Mouse (Mus musculus) olfactory bulb, adult 2 months (tissue): ENCODE results near the gene Deaf1.

Experiments
- CTCF ChIP-seq: fragments of 200-500 bp; IDR thresholded peaks from 2 replicates; pipeline ENCODE4 v1.5.1; 2012; ENCODE audit warnings: low read depth, mild to moderate bottlenecking, low read length, moderate library complexity; ENCODE audit not compliant: insufficient read depth
- POLR2A ChIP-seq: fragments of 200-500 bp; IDR thresholded peaks from 2 replicates; pipeline ENCODE4 v1.6.1; 2012; ENCODE audit warnings: mild to moderate bottlenecking, low read depth, low read length, moderate library complexity; ENCODE audit not compliant: insufficient read depth

- no peak for TF ChIP-seq CTCF
- TF ChIP-seq POLR2A = no peak
These were observed 28.3 kb downstream of the Deaf1 start for GRCm38 (mm10) chr7:141299175-141299574.
